Mouse (Mus musculus) heart, embryonic 12.5 days (tissue): ENCODE measurements around the gene Agrp. TPM values are rescaled to one million over a fixed set of nuclear protein-coding genes. Genes with fewer than 3 reads are reported as not detected.
A peak's percentile ranks its signal among the peaks of the same experiment; 100 is the strongest.

Experiments used
- ATAC-seq: fragments of 200-750 bp; cut with Nextera tagmentation; 2 replicates; pipeline ENCODE4 v1.8.0; 2017; ENCODE audit warnings: moderate TSS enrichment, moderate library complexity; ENCODE audit not compliant: insufficient number of reproducible peaks, low FRiP score
- H3K27ac ChIP-seq: fragments of 300-500 bp; sonication (generic); 2 replicates; pipeline ENCODE4 v1.5.1; 2016; ENCODE audit warnings: mild to moderate bottlenecking, moderate library complexity; ENCODE audit not compliant: poor library complexity, severe bottlenecking
- H3K27me3 ChIP-seq: fragments of 300-500 bp; sonication (generic); replicated peaks from 2 replicates; pipeline ENCODE4 v1.6.1; 2016; ENCODE audit warnings: mild to moderate bottlenecking, moderate library complexity
- H3K36me3 ChIP-seq: fragments of 300-500 bp; sonication (generic); 2 replicates; pipeline ENCODE4 v1.6.1; 2016; ENCODE audit warnings: mild to moderate bottlenecking, moderate library complexity
- H3K4me1 ChIP-seq: fragments of 300-500 bp; sonication (generic); replicated peaks from 2 replicates; pipeline ENCODE4 v1.6.1; 2016; ENCODE audit warnings: mild to moderate bottlenecking
- H3K4me2 ChIP-seq: fragments of 300-500 bp; sonication (generic); 2 replicates; pipeline ENCODE4 v1.6.1; 2016; ENCODE audit warnings: mild to moderate bottlenecking, moderate library complexity
- H3K4me3 ChIP-seq: fragments of 300-500 bp; sonication (generic); 2 replicates; pipeline ENCODE4 v1.5.1; 2016; ENCODE audit warnings: mild to moderate bottlenecking
- H3K9ac ChIP-seq: fragments of 300-500 bp; sonication (generic); 2 replicates; pipeline ENCODE4 v1.6.1; 2016; ENCODE audit warnings: mild to moderate bottlenecking, moderate library complexity
- H3K9me3 ChIP-seq: fragments of 300-500 bp; sonication (generic); replicated peaks from 2 replicates; pipeline ENCODE4 v1.6.1; 2016; ENCODE audit warnings: mild to moderate bottlenecking, moderate library complexity
- WGBS: fragments of 180-500 bp; shearing (Covaris S2); methylation state at CpG from one replicate; pipeline ENCODE4 v1.1.7; 2016; 5-methylcytosine and 5-hydroxymethylcytosine counted together
- polyA plus RNA-seq: library from polyadenylated mRNA; unstranded; fragments of >200 nt; fragmentation: Nextera tagmentation; extraction: Ambion mirVana; gene quantifications from 2 replicates; pipeline ENCODE4 v1.2.1, GENCODE M21; 2016

The Agrp gene
- polyA plus RNA-seq, 1 experiment from 2014 or later: 0.64 TPM

DNA sequence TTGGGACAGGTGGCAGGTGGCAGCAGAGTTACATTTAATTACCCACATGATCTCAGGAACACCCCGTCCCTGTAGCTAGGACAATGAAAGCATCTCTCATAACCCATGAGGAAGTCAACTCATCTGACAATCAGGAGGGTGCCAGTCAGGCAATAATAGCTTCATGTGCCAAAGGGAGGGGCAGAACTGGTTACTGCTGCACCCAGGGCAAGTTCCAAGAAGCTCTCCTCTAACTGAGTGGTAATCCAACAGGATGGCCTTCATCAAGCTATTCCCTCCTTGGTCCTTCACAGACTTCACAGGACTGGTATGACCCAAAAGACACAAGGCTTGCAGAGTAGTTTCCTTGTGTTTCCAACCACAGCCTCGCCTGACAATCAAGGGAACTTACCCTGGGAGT, 87.1 kb downstream of the Agrp start:
- Histone ChIP-seq H3K9me3 (no peaks in the 10 kb centered on the region), H3K36me3 (peaks cover 6% of the 10 kb centered on the region; the same call in 1 of the 2 replicates), H3K27ac (no peak overlapping the region), H3K4me3 (no peak overlapping the region), H3K4me1 (peaks cover 17% of the 10 kb centered on the region), H3K4me2 (no peak overlapping the region), H3K27me3 (no peaks in the 10 kb centered on the region), H3K9ac (no peak overlapping the region)
- WGBS: 78% methylated on average over 2 of the region's 2 CpGs
- no peak for ATAC-seq

DNA sequence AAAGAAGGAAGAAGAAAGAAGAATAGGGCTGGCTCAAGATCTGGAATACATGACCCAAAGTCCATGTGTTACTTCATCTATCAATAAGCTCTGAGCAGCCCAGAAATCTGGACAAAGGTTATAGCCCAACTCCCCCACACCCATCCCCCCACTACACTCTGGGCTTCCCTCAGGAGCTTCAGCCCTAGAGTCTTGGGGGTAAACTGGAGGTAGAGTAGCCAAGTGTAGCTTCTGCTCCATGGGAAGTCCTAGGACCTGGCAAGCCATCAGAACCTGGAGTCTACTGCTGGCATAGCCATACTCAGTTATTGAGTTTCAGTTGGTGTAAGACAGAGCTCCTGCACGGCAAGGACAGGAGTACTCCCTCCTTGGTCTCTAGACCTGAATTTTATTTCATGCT, 87.7 kb downstream of the Agrp start:
- Histone ChIP-seq H3K27ac (no peak overlapping the region), H3K4me2 (no peak overlapping the region), H3K36me3 (peaks cover 6% of the 10 kb centered on the region; the same call in 1 of the 2 replicates), H3K27me3 (no peaks in the 10 kb centered on the region), H3K9ac (no peak overlapping the region), H3K9me3 (no peaks in the 10 kb centered on the region), H3K4me1 (peaks cover 23% of the 10 kb centered on the region), H3K4me3 (no peak overlapping the region)
- WGBS: 90% methylated on average over 1 of the region's 1 CpGs
- ATAC-seq: no peak

DNA sequence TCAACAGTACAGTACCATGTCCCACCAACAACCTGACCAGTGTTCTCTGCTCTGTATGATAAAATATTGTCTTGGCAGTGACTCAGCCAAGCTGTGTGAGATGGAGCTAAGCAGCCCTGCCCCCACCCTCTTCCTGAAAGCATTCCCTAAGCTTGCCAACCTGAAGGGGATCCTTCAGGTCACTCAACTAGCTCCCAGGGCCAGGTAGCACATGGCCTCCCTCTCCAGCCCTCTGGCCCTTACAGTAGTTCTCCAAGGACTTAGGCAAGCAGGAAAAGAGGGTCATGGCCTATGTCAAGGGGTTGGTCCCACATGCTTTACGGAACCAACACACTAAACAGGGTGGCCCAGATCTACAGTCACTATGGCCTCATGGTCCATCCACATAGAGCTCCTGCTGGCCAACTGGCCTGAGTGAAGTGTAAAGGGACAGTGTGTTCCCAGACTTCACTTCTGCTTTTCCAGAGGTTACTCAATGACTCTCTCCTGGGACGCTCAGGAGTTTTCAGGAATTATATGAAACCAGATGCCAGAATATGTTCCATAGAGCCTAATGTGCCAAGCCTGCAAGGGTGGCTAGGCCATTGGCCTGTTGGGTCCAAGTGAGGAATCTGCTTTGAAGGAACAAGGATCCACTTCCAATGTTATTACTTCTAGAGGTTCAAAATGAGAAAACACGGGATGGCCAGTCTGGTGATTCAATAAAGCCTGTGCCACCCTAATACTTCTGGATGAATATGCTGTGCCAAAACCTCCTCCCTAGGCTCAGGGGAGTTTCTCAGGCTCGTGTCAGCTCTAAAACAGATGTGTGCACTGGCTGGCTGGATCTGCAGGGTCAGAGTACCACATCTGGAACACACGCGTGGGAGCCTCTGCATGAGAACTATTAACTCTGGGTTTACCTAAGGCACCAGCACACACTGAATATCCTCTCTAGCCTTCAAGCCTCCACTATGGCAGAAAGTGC, 90.5 kb downstream of the Agrp start:
- Histone ChIP-seq H3K27me3 (no peaks in the 10 kb centered on the region), H3K27ac (no peak overlapping the region), H3K9me3 (no peaks in the 10 kb centered on the region), H3K36me3 (peaks cover 4% of the 10 kb centered on the region), H3K4me3 (no peak overlapping the region), H3K4me1 (peaks cover 32% of the 10 kb centered on the region), H3K4me2 (no peak overlapping the region), H3K9ac (no peak overlapping the region)
- ATAC-seq: no peak
- 81% methylated on average over 6 of the region's 6 CpGs for WGBS

DNA sequence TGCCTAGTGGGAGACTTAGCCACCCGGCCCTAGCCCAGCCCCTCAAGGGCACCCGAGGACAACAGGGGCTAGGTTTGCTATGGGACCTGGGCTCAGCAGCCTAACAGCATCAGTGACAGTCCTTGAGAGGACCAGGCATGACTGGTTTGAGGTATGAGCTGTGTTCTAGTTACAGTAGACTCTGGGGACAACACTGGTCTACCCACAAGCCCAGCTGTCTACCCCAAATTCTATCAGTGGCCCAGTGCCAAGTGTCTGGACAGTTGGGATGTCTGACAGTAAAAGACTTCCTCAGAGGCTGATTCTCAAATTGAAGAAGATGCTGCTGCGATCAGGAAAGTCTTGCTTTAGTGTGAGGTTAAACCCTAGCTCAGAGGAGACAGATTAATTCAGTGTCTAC, 91.9 kb downstream of the Agrp start:
- no peak overlapping the region for H3K4me2 ChIP-seq
- H3K9ac ChIP-seq: no peak overlapping the region
- ATAC-seq: no peak
- H3K4me3 ChIP-seq: no peak overlapping the region
- H3K27me3 ChIP-seq: no peaks in the 10 kb centered on the region
- H3K4me1 ChIP-seq: peaks cover 32% of the 10 kb centered on the region
- WGBS: 55% methylated on average over 3 of the region's 3 CpGs
- peaks cover 8% of the 10 kb centered on the region for H3K36me3 ChIP-seq
- H3K9me3 ChIP-seq: no peaks in the 10 kb centered on the region
- H3K27ac ChIP-seq: no peak overlapping the region

DNA sequence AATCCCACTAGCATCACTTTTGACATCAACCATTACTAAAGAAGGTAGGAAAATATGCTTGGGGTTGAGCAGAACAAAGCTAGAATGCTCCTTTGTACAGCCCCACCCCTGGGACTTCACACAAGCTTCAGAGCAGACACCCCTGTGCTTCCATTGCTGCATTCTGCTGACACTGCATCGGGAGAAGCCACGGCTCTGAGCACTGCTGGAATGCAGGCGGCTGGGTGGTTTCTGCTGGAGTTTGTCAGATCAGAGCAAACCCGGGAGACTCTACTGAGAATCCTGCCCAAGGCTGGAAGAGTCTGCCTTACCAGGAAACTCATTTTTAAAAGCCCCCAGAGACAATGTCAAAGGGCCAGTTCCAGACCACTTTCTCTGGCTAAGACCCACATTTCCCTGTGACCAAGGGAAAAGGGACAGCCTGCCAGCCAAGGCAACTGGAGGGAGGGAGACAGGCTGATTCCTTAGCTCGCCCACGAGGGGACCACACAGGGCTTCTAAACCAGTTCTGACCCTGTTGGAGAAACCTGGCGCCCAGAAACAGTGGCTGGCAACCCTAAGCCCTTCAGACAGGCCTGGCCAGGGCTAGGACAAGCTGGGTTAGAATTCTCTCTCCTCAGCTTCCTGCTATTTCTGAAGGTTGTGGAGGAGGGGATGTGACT, 92.5 kb downstream of the Agrp start:
- WGBS: 36% methylated on average over 7 of the region's 7 CpGs
- H3K4me2 ChIP-seq: no peak overlapping the region
- H3K27me3 ChIP-seq: no peaks in the 10 kb centered on the region
- ATAC-seq: no peak
- H3K4me3 ChIP-seq: no peak overlapping the region
- peak overlapping the region; percentile 44; the same call in 1 of the 2 replicates for H3K27ac ChIP-seq
- H3K9ac ChIP-seq: no peak overlapping the region
- H3K9me3 ChIP-seq: no peaks in the 10 kb centered on the region
- peaks cover 32% of the 10 kb centered on the region for H3K4me1 ChIP-seq
- H3K36me3 ChIP-seq: peaks cover 4% of the 10 kb centered on the region

DNA sequence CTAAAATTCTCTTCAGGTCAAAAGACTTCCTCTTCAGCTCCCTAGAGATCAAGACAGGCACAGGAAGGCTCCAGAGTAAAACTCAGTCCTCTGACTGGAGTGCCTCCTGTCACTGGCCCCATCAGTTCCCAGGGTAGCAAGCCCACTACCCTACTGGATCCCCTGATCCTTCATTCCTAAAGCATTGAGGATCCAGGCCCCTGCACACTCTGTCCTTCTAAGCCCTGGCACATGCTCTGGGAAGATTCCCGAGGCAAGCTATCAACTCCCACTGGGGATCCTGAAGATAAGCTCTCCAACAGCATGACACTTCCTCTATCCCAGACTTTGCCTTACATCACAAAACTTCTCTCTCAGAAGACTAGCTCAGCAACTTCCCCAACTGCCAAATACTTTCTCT, 93.5 kb downstream of the Agrp start:
- Histone ChIP-seq H3K9me3 (no peaks in the 10 kb centered on the region), H3K4me1 (peaks cover 32% of the 10 kb centered on the region), H3K4me3 (no peak overlapping the region), H3K4me2 (no peak overlapping the region), H3K36me3 (peaks cover 13% of the 10 kb centered on the region), H3K27me3 (no peaks in the 10 kb centered on the region), H3K9ac (no peak overlapping the region; the same call in 1 of the 2 replicates), H3K27ac (no peak overlapping the region)
- 0% methylated on average over 1 of the region's 1 CpGs for WGBS
- ATAC-seq: no peak

DNA sequence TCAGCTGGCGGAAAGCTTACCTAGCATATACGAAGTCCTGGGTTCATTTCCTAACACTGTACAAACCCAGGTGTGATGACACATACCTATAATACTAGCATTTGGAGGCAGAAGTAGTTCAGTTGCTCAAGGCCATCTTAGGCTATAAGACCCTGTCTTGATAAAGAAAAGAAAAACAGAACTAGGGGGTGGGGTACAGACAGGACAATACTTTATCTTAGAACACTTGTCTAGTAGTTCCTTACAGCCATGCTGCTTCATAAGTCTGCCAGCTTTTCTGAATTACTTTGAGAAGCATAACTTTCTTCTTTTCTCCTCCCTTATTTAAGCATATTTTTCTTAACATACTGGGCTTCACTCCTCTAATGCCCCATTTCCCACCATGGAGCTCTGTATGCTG, 94.4 kb downstream of the Agrp start:
- H3K4me1 ChIP-seq: peaks cover 32% of the 10 kb centered on the region
- no peak overlapping the region for H3K4me3 ChIP-seq
- no peaks in the 10 kb centered on the region for H3K27me3 ChIP-seq
- ATAC-seq: no peak
- WGBS: 86% methylated on average over 2 of the region's 2 CpGs
- no peak overlapping the region for H3K27ac ChIP-seq
- H3K9me3 ChIP-seq: no peaks in the 10 kb centered on the region
- H3K9ac ChIP-seq: no peak overlapping the region
- peaks cover 22% of the 10 kb centered on the region for H3K36me3 ChIP-seq
- H3K4me2 ChIP-seq: no peak overlapping the region

DNA sequence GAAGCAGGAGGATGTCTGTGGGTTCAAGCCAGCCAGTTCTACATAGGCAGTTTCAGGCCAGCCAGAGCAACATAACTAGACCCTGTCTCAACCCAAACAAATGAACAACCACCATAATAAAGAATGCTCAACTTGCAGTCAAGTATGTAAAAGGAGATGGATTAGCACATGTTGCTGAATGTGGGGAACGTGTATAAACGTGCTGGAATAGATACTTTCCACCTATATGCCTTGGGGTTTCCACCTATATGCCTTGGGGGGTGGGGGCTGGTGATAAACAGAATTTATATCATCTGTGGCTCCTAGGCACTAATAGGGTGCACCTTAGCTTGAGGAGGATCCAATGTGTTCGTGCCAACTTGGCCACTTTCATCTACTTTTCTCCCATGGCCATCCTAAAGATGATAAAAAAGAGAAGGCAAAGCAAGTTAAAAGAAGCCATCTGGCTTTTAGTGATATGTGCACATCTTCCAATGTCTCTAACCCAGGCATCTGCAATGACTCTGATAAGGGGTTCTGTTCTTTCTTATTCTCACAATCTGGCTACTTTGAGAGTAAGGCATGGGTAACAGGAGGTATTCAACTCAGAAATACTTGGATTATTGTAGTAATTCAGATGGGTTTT, 95.0 kb downstream of the Agrp start:
- no peak for ATAC-seq
- Histone ChIP-seq H3K4me1 (peaks cover 32% of the 10 kb centered on the region), H3K4me3 (no peak overlapping the region), H3K4me2 (no peak overlapping the region), H3K9ac (no peak overlapping the region), H3K27ac (no peak overlapping the region), H3K9me3 (no peaks in the 10 kb centered on the region), H3K36me3 (peaks cover 29% of the 10 kb centered on the region), H3K27me3 (no peaks in the 10 kb centered on the region)
- WGBS: 76% methylated on average over 3 of the region's 3 CpGs

DNA sequence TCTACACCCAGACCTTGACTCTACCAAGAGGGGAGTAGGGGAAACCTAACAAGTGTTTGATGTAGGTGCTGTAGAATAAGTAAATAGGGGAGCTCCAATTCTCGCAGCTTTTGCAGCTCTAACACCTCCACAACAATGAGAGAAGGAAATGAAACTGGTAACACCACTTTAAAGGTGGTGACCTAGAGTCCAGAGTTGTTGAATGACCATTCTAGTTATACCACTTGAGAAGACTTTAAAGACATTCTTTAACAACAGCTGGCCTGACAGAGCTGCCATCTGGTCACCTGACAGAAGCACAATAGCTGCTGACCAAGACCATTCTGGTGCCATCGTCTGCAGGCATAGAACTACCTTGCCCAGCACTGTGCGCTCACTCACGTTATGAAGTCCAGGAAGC, 98.3 kb downstream of the Agrp start:
- Histone ChIP-seq H3K9me3 (no peaks in the 10 kb centered on the region), H3K9ac (no peak overlapping the region), H3K27ac (no peak overlapping the region), H3K27me3 (no peaks in the 10 kb centered on the region), H3K36me3 (peaks cover 42% of the 10 kb centered on the region), H3K4me3 (no peak overlapping the region), H3K4me1 (peaks cover 7% of the 10 kb centered on the region), H3K4me2 (no peak overlapping the region)
- 86% methylated on average over 4 of the region's 4 CpGs for WGBS
- no peak for ATAC-seq

DNA sequence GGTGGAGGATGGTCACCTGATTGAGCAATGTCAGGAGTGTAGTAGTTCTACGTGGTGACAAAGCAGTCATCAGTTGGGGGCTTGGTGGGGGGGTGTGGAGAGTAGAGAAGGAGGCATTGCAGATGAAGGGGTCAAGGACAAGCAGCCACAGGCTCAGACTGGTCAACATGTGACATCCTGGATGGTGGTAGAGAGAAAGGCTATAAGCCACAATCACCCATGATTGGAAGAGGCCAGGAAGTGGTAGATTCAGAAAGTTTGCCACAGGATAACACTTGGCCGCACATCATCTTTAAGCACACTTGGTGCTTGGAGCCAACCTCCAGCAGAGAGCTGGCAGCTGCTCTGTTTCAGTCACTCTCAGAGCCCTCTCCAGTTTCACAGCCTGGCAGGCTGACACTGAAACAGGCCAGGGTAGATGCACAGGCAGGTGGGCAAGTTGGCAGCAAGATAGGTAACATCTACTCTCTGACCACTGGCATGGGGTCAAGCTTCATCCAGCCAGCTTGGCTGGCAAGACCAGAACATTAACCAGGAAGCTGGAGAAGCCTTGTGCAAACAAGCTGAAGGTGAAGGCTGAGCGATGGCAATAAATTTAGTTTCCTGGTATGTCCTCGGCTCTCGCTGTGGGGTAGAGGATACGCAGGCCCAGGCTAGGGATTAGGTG, 100.0 kb downstream of the Agrp start:
- Histone ChIP-seq H3K9ac (no peak overlapping the region), H3K4me2 (no peak overlapping the region), H3K27me3 (no peaks in the 10 kb centered on the region), H3K4me3 (no peak overlapping the region), H3K9me3 (no peaks in the 10 kb centered on the region), H3K4me1 (peaks cover 12% of the 10 kb centered on the region), H3K36me3 (peaks cover 42% of the 10 kb centered on the region), H3K27ac (no peak overlapping the region)
- no peak for ATAC-seq
- WGBS: 83% methylated on average over 6 of the region's 6 CpGs

DNA sequence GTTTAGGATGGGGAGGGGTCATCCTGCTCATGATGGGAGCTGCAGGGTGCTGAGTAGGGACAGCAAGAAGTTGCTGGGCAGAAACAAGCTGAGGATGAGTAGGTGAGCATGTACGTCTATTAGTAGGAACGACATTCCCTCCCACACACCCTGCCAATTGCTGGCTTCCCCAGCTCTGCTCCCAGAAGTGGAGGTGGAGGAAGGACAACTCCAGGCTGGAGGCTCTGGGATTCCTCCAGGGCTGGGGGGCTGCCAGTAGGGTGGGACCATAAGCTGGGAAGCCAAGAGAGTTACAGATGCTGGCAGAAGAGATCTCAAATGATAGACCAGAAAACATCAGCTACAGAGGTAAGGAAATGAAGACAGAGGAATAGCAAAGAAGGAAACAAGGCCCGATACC, 100.6 kb downstream of the Agrp start:
- Histone ChIP-seq H3K9ac (no peak overlapping the region), H3K4me2 (no peak overlapping the region), H3K4me3 (no peak overlapping the region), H3K9me3 (no peaks in the 10 kb centered on the region), H3K36me3 (peaks cover 42% of the 10 kb centered on the region), H3K27me3 (no peaks in the 10 kb centered on the region), H3K27ac (no peak overlapping the region), H3K4me1 (peaks cover 13% of the 10 kb centered on the region)
- ATAC-seq: no peak
- WGBS: 85% methylated on average over 3 of the region's 3 CpGs
